Mouse (Mus musculus): ENCODE measurements around the gene B4galt5. TPM values are rescaled to one million over a fixed set of nuclear protein-coding genes. Genes with fewer than 3 reads are reported as not detected.

Gene B4galt5
- polyA plus RNA-seq, 1 experiment from 2014 or later: 20.4 TPM

GRCm38 (mm10) chr2:167268411-167268690 is 80.6 kb downstream of the B4galt5 start:
- Histone ChIP-seq H3K27ac (replicated peaks; ENCODE audit: low read depth, low read length) (no peak overlapping the region), H3K9me3 (ENCODE audit: control insufficient read depth, low read length) (no peaks in the 10 kb centered on the region), H3K4me2 (ENCODE audit: low read length) (no peak overlapping the region), H3K36me3 (ENCODE audit: control insufficient read depth, insufficient read depth, low read length) (no peaks in the 10 kb centered on the region), H3K9ac (replicated peaks; ENCODE audit: low read length) (no peak overlapping the region), H3K4me3 (replicated peaks; ENCODE audit: low read depth, low read length) (no peak overlapping the region), H3K4me1 (ENCODE audit: control insufficient read depth, insufficient read depth, low read length) (no peaks in the 10 kb centered on the region), H3K27me3 (ENCODE audit: control insufficient read depth, insufficient read depth, low read length) (no peaks in the 10 kb centered on the region)
- WGBS: 93% methylated on average over 8 of the region's 8 CpGs
- no peak for DNase-seq
- no peak for ATAC-seq (ENCODE audit: low FRiP score, low TSS enrichment)

DNA sequence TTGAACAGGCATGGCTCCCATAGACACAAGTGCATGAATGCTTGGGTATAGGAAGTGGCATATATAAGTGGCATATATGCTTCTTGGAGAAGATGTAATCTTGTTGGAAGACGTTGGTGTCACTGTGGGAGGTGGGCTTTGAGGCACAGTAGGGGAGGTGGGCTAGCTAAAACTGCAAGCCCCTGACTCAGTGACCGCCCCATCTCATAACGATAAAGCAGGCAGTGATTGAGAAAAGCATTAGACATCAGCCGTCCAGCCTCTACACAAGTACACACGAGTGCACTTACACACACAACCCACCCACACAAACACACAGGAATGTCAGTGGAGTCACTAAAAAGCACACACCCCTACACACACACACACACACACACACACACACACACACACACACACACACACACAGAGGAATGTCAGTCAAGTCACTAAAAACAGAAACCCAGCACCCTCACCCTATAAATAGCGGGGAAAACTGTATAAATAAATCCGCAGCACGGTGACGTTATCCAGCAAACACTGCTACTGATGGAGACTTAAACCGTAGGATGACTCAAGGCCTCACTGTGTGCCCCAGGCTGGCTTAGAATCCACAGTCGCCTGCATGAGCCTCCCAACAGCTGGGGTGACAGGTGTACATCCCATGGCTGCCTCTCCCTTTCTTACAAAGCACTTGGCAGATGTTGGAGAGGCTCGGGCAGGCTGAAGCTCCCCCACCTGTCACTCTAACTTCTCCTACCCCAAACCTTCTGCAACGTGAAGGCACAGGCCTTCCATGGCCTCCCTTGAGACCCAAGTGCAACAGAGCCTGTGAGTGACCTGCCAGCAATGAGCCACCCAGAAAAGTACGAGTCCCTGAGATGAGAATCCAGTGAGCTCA is 81.2 kb downstream of the B4galt5 start:
- WGBS: 86% methylated on average over 14 of the region's 14 CpGs
- no peaks in the 10 kb centered on the region for H3K36me3 ChIP-seq (ENCODE audit: control insufficient read depth, insufficient read depth, low read length)
- no peaks in the 10 kb centered on the region for H3K27me3 ChIP-seq (ENCODE audit: control insufficient read depth, insufficient read depth, low read length)
- DNase-seq (no peak), ATAC-seq (ENCODE audit: low FRiP score, low TSS enrichment) (no peak)
- H3K4me1 ChIP-seq (ENCODE audit: control insufficient read depth, insufficient read depth, low read length): no peaks in the 10 kb centered on the region
- H3K27ac ChIP-seq (replicated peaks; ENCODE audit: low read depth, low read length): no peak overlapping the region
- H3K9me3 ChIP-seq (ENCODE audit: control insufficient read depth, low read length): no peaks in the 10 kb centered on the region
- H3K9ac ChIP-seq (replicated peaks; ENCODE audit: low read length): no peak overlapping the region
- H3K4me3 ChIP-seq (replicated peaks; ENCODE audit: low read depth, low read length): no peak overlapping the region
- H3K4me2 ChIP-seq (ENCODE audit: low read length): no peak overlapping the region

DNA sequence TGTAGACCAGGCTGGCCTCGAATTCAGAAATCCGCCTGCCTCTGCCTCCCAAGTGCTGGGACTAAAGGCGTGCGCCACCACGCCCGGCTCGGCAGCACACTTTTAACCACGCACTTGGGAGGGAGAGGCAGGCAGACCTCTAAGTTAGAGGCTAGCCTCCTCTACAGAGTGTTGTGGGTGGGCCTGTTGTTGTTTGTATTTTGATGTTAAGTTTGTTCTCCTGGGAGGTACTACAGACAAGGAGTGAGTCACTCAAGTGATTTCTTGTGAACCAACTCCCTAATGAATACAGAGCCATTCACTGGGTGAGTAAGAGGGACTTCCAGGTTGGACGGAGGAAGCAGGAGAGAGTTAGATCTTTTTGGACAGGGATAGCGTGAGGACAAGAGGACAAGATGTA is 82.8 kb downstream of the B4galt5 start:
- no peaks in the 10 kb centered on the region for H3K27me3 ChIP-seq (ENCODE audit: control insufficient read depth, insufficient read depth, low read length)
- no peak for ATAC-seq (ENCODE audit: low FRiP score, low TSS enrichment)

GRCm38 (mm10) chr2:167265806-167266205 is 83.2 kb downstream of the B4galt5 start:
- Histone ChIP-seq H3K4me2 (ENCODE audit: low read length) (no peak overlapping the region), H3K27ac (replicated peaks; ENCODE audit: low read depth, low read length) (no peak overlapping the region), H3K36me3 (ENCODE audit: control insufficient read depth, insufficient read depth, low read length) (no peaks in the 10 kb centered on the region), H3K4me1 (ENCODE audit: control insufficient read depth, insufficient read depth, low read length) (no peaks in the 10 kb centered on the region), H3K9ac (replicated peaks; ENCODE audit: low read length) (no peak overlapping the region), H3K9me3 (ENCODE audit: control insufficient read depth, low read length) (no peaks in the 10 kb centered on the region), H3K27me3 (ENCODE audit: control insufficient read depth, insufficient read depth, low read length) (no peaks in the 10 kb centered on the region), H3K4me3 (replicated peaks; ENCODE audit: low read depth, low read length) (no peak overlapping the region)
- ATAC-seq (ENCODE audit: low FRiP score, low TSS enrichment) (no peak), DNase-seq (no peak)
- 64% methylated on average over 4 of the region's 5 CpGs for WGBS

More for the DNA sequence above, 82.8 kb downstream of the B4galt5 start:
- Histone ChIP-seq H3K9me3 (ENCODE audit: control insufficient read depth, low read length) (no peaks in the 10 kb centered on the region), H3K36me3 (ENCODE audit: control insufficient read depth, insufficient read depth, low read length) (no peaks in the 10 kb centered on the region), H3K4me1 (ENCODE audit: control insufficient read depth, insufficient read depth, low read length) (no peaks in the 10 kb centered on the region), H3K9ac (replicated peaks; ENCODE audit: low read length) (no peak overlapping the region), H3K4me3 (replicated peaks; ENCODE audit: low read depth, low read length) (no peak overlapping the region), H3K4me2 (ENCODE audit: low read length) (no peak overlapping the region), H3K27ac (replicated peaks; ENCODE audit: low read depth, low read length) (no peak overlapping the region)
- WGBS: 93% methylated on average over 10 of the region's 10 CpGs
- DNase-seq: no peak

DNA sequence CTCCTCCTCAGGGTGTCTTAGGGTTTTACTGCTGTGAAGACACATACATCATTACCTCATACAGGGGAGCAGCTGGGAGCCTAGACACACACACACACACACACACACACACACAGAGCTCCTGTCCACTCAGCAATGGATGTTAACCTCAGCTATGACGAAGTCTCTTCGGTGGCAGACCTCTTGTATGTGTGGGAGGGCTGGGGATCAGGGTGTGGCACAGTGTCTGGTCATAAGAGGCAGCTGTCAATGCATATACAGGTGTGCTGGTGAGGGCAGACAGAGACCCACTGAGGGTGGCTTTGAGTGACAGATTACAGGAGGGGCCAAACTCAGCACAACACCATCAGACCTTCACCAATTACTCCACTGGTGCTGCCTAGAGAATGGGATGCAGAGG is 84.0 kb downstream of the B4galt5 start:
- ATAC-seq (ENCODE audit: low FRiP score, low TSS enrichment) (no peak), DNase-seq (no peak)
- Histone ChIP-seq H3K9me3 (ENCODE audit: control insufficient read depth, low read length) (no peaks in the 10 kb centered on the region), H3K4me3 (replicated peaks; ENCODE audit: low read depth, low read length) (no peak overlapping the region), H3K4me2 (ENCODE audit: low read length) (no peak overlapping the region), H3K4me1 (ENCODE audit: control insufficient read depth, insufficient read depth, low read length) (no peaks in the 10 kb centered on the region), H3K27me3 (ENCODE audit: control insufficient read depth, insufficient read depth, low read length) (no peaks in the 10 kb centered on the region), H3K9ac (replicated peaks; ENCODE audit: low read length) (no peak overlapping the region), H3K36me3 (ENCODE audit: control insufficient read depth, insufficient read depth, low read length) (no peaks in the 10 kb centered on the region), H3K27ac (replicated peaks; ENCODE audit: low read depth, low read length) (no peak overlapping the region)
- 74% methylated on average over 2 of the region's 2 CpGs for whole genome bisulfite sequencing

DNA sequence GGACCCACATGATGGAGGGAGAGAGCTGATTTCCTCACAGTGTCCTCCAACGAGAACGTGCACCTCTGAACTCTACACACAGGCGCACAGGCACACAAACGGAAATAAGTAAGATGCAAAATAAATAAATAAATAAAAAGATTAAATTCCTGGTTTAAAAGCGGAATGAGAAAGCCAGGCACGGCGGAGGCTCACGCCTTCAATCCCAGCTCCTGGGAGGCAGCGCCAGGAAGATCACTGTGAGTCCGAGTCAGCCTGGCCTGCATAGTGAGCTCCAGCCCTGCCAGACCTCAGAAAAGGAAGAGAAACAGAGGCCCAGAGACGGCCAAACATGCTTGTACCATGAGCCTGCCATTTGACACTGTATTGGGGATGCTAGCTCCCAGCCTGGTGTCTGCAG is 85.1 kb downstream of the B4galt5 start:
- H3K9ac ChIP-seq (replicated peaks; ENCODE audit: low read length): no peak overlapping the region
- H3K4me1 ChIP-seq (ENCODE audit: control insufficient read depth, insufficient read depth, low read length): no peaks in the 10 kb centered on the region
- WGBS: 86% methylated on average over 11 of the region's 11 CpGs
- H3K27ac ChIP-seq (replicated peaks; ENCODE audit: low read depth, low read length): no peak overlapping the region
- H3K9me3 ChIP-seq (ENCODE audit: control insufficient read depth, low read length): no peaks in the 10 kb centered on the region
- no peak overlapping the region for H3K4me3 ChIP-seq (replicated peaks; ENCODE audit: low read depth, low read length)
- H3K4me2 ChIP-seq (ENCODE audit: low read length): no peak overlapping the region
- H3K27me3 ChIP-seq (ENCODE audit: control insufficient read depth, insufficient read depth, low read length): no peaks in the 10 kb centered on the region
- ATAC-seq (ENCODE audit: low FRiP score, low TSS enrichment) (no peak), DNase-seq (no peak)
- H3K36me3 ChIP-seq (ENCODE audit: control insufficient read depth, insufficient read depth, low read length): no peaks in the 10 kb centered on the region

GRCm38 (mm10) chr2:167263040-167263810 is 85.8 kb downstream of the B4galt5 start:
- ATAC-seq (ENCODE audit: low FRiP score, low TSS enrichment) (no peak), DNase-seq (no peak)
- no peaks in the 10 kb centered on the region for H3K36me3 ChIP-seq (ENCODE audit: control insufficient read depth, insufficient read depth, low read length)
- H3K9me3 ChIP-seq (ENCODE audit: control insufficient read depth, low read length): no peaks in the 10 kb centered on the region
- H3K27ac ChIP-seq (replicated peaks; ENCODE audit: low read depth, low read length): no peak overlapping the region
- H3K4me1 ChIP-seq (ENCODE audit: control insufficient read depth, insufficient read depth, low read length): no peaks in the 10 kb centered on the region
- WGBS: 89% methylated on average over 8 of the region's 8 CpGs
- H3K9ac ChIP-seq (replicated peaks; ENCODE audit: low read length): no peak overlapping the region
- no peak overlapping the region for H3K4me3 ChIP-seq (replicated peaks; ENCODE audit: low read depth, low read length)
- H3K4me2 ChIP-seq (ENCODE audit: low read length): no peak overlapping the region
- H3K27me3 ChIP-seq (ENCODE audit: control insufficient read depth, insufficient read depth, low read length): no peaks in the 10 kb centered on the region

GRCm38 (mm10) chr2:167262433-167262832 is 86.5 kb downstream of the B4galt5 start:
- H3K4me2 ChIP-seq (ENCODE audit: low read length): no peak overlapping the region
- no peak for DNase-seq
- H3K36me3 ChIP-seq (ENCODE audit: control insufficient read depth, insufficient read depth, low read length): no peaks in the 10 kb centered on the region
- no peaks in the 10 kb centered on the region for H3K27me3 ChIP-seq (ENCODE audit: control insufficient read depth, insufficient read depth, low read length)
- H3K4me3 ChIP-seq (replicated peaks; ENCODE audit: low read depth, low read length): no peak overlapping the region
- H3K27ac ChIP-seq (replicated peaks; ENCODE audit: low read depth, low read length): no peak overlapping the region
- 94% methylated on average over 10 of the region's 10 CpGs for WGBS
- H3K9me3 ChIP-seq (ENCODE audit: control insufficient read depth, low read length): no peaks in the 10 kb centered on the region
- H3K9ac ChIP-seq (replicated peaks; ENCODE audit: low read length): no peak overlapping the region
- no peaks in the 10 kb centered on the region for H3K4me1 ChIP-seq (ENCODE audit: control insufficient read depth, insufficient read depth, low read length)
- no peak for ATAC-seq (ENCODE audit: low FRiP score, low TSS enrichment)

- no peak overlapping the region for H3K27ac ChIP-seq (replicated peaks; ENCODE audit: low read depth, low read length)
- H3K4me2 ChIP-seq (ENCODE audit: low read length): no peak overlapping the region
- H3K4me3 ChIP-seq (replicated peaks; ENCODE audit: low read depth, low read length): no peak overlapping the region
- no peaks in the 10 kb centered on the region for H3K4me1 ChIP-seq (ENCODE audit: control insufficient read depth, insufficient read depth, low read length)
- H3K36me3 ChIP-seq (ENCODE audit: control insufficient read depth, insufficient read depth, low read length): no peaks in the 10 kb centered on the region
- H3K27me3 ChIP-seq (ENCODE audit: control insufficient read depth, insufficient read depth, low read length): no peaks in the 10 kb centered on the region
- DNase-seq (no peak), ATAC-seq (ENCODE audit: low FRiP score, low TSS enrichment) (no peak)
- no peak overlapping the region for H3K9ac ChIP-seq (replicated peaks; ENCODE audit: low read length)
- no peaks in the 10 kb centered on the region for H3K9me3 ChIP-seq (ENCODE audit: control insufficient read depth, low read length)
- WGBS: 80% methylated on average over 4 of the region's 4 CpGs
Observed at GRCm38 (mm10) chr2:167261106-167261505, 87.9 kb downstream of the B4galt5 start.

Data from midbrain, embryonic 14.5 days (tissue).